Mouse (Mus musculus) stomach, embryonic 16.5 days (tissue): Measurements from ENCODE around the gene Ppp1r17. TPM values are rescaled to one million over a fixed set of nuclear protein-coding genes. Genes with fewer than 3 reads are reported as not detected.

Source experiments
- ATAC-seq: fragments of 200-750 bp; cut with Nextera tagmentation; 2 replicates; pipeline ENCODE4 v1.8.0; 2017; ENCODE audit warnings: moderate number of reproducible peaks, moderate TSS enrichment; ENCODE audit not compliant: insufficient read depth, low FRiP score
- H3K27ac ChIP-seq: fragments of 300-500 bp; sonication (generic); 2 replicates; pipeline ENCODE4 v1.5.1; 2014; ENCODE audit warnings: low read length
- H3K27me3 ChIP-seq: fragments of 300-500 bp; sonication (generic); 2 replicates; pipeline ENCODE4 v1.6.1; 2014; ENCODE audit warnings: low read length, control low read depth, mixed read lengths; ENCODE audit not compliant: control insufficient read depth, insufficient read depth
- H3K36me3 ChIP-seq: fragments of 300-500 bp; sonication (generic); 2 replicates; pipeline ENCODE4 v1.6.1; 2014; ENCODE audit warnings: low read length; ENCODE audit not compliant: control insufficient read depth, insufficient read depth
- H3K4me1 ChIP-seq: fragments of 300-500 bp; sonication (generic); 2 replicates; pipeline ENCODE4 v1.6.1; 2014; ENCODE audit warnings: low read length, control low read depth, mixed read lengths; ENCODE audit not compliant: control insufficient read depth, insufficient read depth
- H3K4me2 ChIP-seq: fragments of 300-500 bp; sonication (generic); 2 replicates; pipeline ENCODE4 v1.6.1; 2014; ENCODE audit warnings: low read depth, low read length, mixed read lengths
- H3K4me3 ChIP-seq: fragments of 300-500 bp; sonication (generic); replicated peaks from 2 replicates; pipeline ENCODE4 v1.5.1; 2014; ENCODE audit warnings: mild to moderate bottlenecking, low read length
- H3K9ac ChIP-seq: fragments of 300-500 bp; sonication (generic); 2 replicates; pipeline ENCODE4 v1.6.1; 2014; ENCODE audit warnings: low read length
- H3K9me3 ChIP-seq: fragments of 300-500 bp; sonication (generic); replicated peaks from 2 replicates; pipeline ENCODE4 v1.6.1; 2016; ENCODE audit warnings: low read length, control low read depth; ENCODE audit not compliant: control insufficient read depth
- WGBS: fragments of 180-500 bp; shearing (Covaris S2); extraction: QIAGEN DNeasy Blood & Tissue Kit; methylation state at CpG from one replicate; pipeline ENCODE4 v1.1.7; 2014; 5-methylcytosine and 5-hydroxymethylcytosine counted together
- polyA plus RNA-seq: library from polyadenylated mRNA; unstranded; fragments of >200 nt; fragmentation: Nextera tagmentation; extraction: Ambion mirVana; gene quantifications from 2 replicates; pipeline ENCODE4 v1.2.1, GENCODE M21; 2015

Gene Ppp1r17
- 0.16 and 0.56 TPM in 2 replicates for polyA plus RNA-seq

DNA sequence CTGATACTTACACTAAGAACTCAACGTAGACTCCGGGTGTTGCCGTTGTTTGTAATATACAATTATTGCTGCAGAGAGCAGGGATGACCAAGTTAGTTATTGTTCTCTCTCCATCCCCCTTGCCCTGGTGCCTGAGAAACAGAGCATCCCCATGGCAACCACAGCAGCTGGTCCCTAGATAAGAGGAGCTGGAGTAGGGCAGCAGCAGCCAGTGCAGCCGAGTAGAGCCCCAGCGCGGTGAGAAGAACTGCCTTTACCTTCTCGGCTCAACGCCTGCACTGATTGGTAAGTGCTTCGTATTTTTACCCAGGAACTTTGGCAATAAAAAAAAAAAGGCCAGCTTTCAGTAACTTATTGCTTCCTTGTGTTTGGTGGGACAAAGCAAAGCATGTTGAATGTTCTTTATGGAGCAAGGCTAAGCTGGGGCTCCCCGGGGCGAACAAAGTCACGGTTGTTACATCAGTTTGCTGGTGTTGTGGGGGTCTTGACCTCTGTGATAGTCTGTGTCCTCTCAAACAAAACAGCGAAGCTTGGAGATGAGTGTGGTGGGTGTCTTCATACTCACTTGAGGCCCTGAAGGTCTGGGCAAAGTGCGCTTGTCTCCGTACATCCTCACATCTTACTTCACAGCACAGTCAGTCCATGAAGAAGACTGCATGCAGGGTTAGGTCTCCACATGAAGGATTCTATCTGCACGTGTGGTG, at the start of gene Ppp1r17:
Gene Ppp1r17, plus strand, starts transcription at position 207 of the 704 bp plus-strand sequence.
- Histone ChIP-seq H3K4me2 (no peak within 1 kb of the TSS), H3K4me1 (no peaks in the 10 kb centered on the region), H3K27me3 (no peaks in the 10 kb centered on the region), H3K27ac (no peak within 1 kb of the TSS), H3K9me3 (no peaks in the 10 kb centered on the region), H3K4me3 (no peak within 1 kb of the TSS), H3K36me3 (no peaks in the 10 kb centered on the region), H3K9ac (no peak within 1 kb of the TSS)
- 68% methylated on average over 16 of the region's 16 CpGs for WGBS
- ATAC-seq: no peak

DNA sequence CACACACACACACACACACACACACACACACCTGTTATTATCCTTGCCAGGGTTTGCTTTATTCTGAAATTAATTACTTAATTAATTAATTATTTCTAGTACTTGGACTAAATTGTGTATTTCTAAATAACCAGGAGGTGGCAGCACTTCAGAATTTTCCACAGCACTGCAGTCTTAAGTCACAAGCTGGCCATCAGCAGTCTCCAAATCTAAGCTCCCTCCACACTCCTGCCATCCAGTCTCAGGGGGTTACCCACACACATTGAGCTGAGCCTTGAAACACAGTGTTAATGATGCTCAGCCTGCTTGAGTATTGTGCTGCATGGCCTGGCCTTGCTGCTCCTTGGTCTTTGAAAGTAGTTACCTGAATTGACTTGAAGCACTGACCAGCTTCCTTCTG, 44.3 kb upstream of the Ppp1r17 start:
- Histone ChIP-seq H3K36me3 (no peaks in the 10 kb centered on the region), H3K4me3 (no peak overlapping the region)
- ATAC-seq: no peak

DNA sequence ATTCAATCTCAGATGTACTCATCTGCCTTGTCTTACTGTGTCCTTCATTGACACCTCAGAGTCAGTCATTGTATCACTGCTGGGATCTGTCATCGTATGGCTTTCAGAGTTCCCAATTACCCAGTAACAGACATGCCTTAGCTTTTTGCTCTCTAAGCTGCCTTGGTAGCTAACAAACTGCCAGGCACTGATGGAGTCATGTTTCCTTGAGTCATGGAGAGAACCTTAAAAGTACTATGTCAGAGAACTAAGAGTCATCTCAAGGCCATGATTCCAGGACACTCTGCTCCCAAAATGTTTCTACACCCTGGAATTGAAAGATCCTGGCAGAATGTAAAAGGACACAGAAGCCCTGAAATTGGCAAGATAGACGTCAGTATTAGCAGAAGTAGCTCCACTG, 37.5 kb upstream of the Ppp1r17 start:
- Histone ChIP-seq H3K4me1 (no peaks in the 10 kb centered on the region), H3K27me3 (no peaks in the 10 kb centered on the region), H3K9me3 (no peaks in the 10 kb centered on the region), H3K4me2 (no peak overlapping the region), H3K36me3 (no peaks in the 10 kb centered on the region), H3K9ac (no peak overlapping the region), H3K27ac (no peak overlapping the region), H3K4me3 (no peak overlapping the region)
- no peak for ATAC-seq
- WGBS: 77% methylated on average over 2 of the region's 2 CpGs

More for the DNA sequence above, 44.3 kb upstream of the Ppp1r17 start:
- Histone ChIP-seq H3K4me1 (no peaks in the 10 kb centered on the region), H3K27ac (no peak overlapping the region), H3K9ac (no peak overlapping the region), H3K27me3 (no peaks in the 10 kb centered on the region), H3K4me2 (no peak overlapping the region), H3K9me3 (no peaks in the 10 kb centered on the region)

DNA sequence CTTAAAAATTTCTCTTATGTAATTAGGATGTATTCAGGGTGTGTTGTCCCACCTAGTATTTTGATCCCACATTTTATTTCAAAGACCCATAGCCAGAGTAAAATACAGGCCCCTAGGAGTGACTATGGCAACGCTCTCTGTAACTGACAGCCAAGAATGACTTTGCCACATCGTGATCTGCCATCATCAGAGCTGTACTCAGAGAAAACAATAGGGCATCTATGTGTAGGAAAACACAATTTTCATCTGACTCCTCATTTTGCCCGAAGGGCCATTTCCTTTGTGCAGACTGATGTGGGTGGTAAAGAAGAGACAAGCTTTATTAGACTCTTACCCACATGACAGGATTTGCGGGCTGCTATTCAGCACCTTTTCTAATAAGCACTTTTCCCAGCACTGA, 8.6 kb upstream of the Ppp1r17 start:
- 79% methylated on average over 4 of the region's 4 CpGs for WGBS
- no peak overlapping the region for H3K27ac ChIP-seq
- no peaks in the 10 kb centered on the region for H3K27me3 ChIP-seq
- ATAC-seq: no peak
- no peak overlapping the region for H3K9ac ChIP-seq
- H3K4me2 ChIP-seq: no peak overlapping the region
- H3K4me3 ChIP-seq: no peak overlapping the region
- H3K9me3 ChIP-seq: no peaks in the 10 kb centered on the region
- no peaks in the 10 kb centered on the region for H3K4me1 ChIP-seq
- H3K36me3 ChIP-seq: no peaks in the 10 kb centered on the region

DNA sequence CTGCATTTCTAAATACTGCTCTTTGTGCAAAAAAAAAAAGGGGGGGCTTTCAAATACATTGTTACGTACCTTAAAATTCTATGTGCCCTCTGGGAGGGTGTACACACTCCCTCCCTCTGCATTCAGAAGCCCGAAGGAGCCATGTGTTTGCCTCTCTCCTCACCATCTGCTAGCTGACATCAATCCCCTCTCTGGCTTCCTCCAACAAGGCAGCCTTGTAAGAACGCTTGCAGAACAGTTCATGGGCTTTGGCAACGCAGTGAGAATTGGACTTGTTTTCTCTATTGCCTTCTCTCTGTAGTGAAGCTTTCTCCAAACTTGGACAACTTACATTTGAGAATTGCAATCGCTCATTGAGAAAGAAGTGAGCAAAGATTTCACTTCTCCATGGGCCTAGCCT, 4.9 kb upstream of the Ppp1r17 start:
- ATAC-seq: no peak
- Histone ChIP-seq H3K4me1 (no peaks in the 10 kb centered on the region), H3K36me3 (no peaks in the 10 kb centered on the region), H3K4me3 (no peak overlapping the region), H3K27ac (no peak overlapping the region), H3K27me3 (no peaks in the 10 kb centered on the region), H3K4me2 (no peak overlapping the region), H3K9me3 (no peaks in the 10 kb centered on the region), H3K9ac (no peak overlapping the region)
- 70% methylated on average over 5 of the region's 5 CpGs for WGBS

DNA sequence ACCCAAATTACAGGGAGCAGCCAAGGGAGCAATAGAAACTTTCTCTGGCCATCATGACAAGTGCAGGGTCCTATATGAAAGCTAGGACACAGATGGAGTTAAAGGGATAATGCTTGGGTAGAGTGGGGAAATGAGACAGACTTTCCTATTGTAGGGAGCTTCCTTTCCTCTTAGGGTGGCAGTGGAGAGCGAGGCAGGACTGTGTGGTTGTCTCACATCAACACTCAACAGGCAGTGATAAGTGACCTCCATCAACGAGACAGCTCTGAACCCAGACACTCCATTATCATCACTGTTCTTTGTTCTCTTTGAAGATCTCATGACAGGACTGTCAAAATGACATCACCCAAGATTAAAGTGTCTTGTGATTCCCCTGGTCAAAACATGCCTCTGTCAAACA, 2.3 kb downstream of the Ppp1r17 start:
- 45% methylated on average over 2 of the region's 2 CpGs for WGBS
- H3K4me1 ChIP-seq: no peaks in the 10 kb centered on the region
- H3K27me3 ChIP-seq: no peaks in the 10 kb centered on the region
- H3K27ac ChIP-seq: no peak overlapping the region
- no peak overlapping the region for H3K4me2 ChIP-seq
- no peaks in the 10 kb centered on the region for H3K9me3 ChIP-seq
- H3K36me3 ChIP-seq: no peaks in the 10 kb centered on the region
- no peak for ATAC-seq
- no peak overlapping the region for H3K9ac ChIP-seq
- H3K4me3 ChIP-seq: no peak overlapping the region

DNA sequence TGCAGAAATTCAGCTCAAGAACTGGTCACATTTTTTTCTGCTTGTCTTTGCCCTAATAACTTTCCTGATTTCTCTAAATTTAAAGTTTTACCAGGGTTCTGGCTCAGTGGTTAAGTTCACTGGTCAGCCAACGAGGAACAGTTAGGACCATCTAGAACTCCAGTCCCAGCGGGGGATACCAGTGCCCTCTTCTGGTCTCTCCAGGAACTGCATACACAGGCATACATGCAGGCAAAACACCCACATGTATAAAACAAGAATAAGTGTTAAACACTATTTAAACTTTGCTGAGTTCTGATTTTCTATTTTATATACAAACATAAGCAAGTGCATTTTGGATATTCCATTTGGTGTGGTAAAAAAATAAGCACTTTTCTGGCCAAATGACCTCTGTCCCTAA, 8.2 kb downstream of the Ppp1r17 start:
- H3K27me3 ChIP-seq: no peaks in the 10 kb centered on the region
- no peak for ATAC-seq
- H3K9me3 ChIP-seq: no peaks in the 10 kb centered on the region
- no peaks in the 10 kb centered on the region for H3K4me1 ChIP-seq
- H3K9ac ChIP-seq: no peak overlapping the region
- no peak overlapping the region for H3K27ac ChIP-seq
- 66% methylated on average over 2 of the region's 2 CpGs for WGBS
- no peak overlapping the region for H3K4me3 ChIP-seq
- H3K36me3 ChIP-seq: no peaks in the 10 kb centered on the region
- H3K4me2 ChIP-seq: no peak overlapping the region

DNA sequence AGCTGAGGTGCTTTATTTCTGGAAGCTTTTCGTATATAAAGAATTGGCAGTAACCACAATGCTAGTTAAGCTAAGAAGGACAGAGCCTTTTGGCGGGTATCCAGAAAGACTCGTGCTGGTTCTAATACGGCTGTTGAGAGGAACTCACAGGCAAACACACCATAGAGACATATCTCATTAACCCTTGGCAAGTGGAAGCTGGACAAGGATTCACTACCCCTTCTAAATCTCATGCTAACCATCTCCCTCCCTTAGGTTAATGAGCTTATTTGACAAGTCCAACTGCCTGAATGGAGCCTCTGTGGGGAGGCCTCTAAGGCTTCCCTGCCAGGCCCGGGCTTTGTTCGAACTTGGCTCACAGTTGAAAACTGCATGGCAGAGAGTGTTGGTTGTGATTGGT, 10.0 kb downstream of the Ppp1r17 start:
- WGBS: 54% methylated on average over 6 of the region's 6 CpGs
- H3K4me2 ChIP-seq: no peak overlapping the region
- no peak overlapping the region for H3K27ac ChIP-seq
- H3K36me3 ChIP-seq: no peaks in the 10 kb centered on the region
- no peak overlapping the region for H3K4me3 ChIP-seq
- H3K9me3 ChIP-seq: no peaks in the 10 kb centered on the region
- H3K9ac ChIP-seq: no peak overlapping the region
- no peaks in the 10 kb centered on the region for H3K27me3 ChIP-seq
- no peaks in the 10 kb centered on the region for H3K4me1 ChIP-seq
- ATAC-seq: no peak

DNA sequence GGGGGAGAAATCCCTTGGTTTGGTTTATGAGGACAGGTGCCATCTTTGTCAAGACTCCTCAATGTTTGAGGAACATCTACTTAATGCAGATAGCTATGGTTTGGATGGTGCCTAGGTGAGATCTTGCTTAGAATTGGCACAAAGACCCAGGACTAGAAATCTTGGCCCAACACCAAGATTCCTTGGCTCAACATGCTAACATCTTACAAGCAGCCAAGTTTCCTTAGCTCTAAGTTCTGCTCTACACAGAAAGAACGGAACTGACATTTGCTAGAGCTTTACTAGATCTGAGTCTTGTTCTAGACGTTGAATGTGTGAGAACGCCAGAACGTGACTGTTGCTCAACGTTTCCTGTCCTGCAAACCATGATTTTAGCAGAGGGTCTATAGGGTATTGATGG, 10.7 kb downstream of the Ppp1r17 start:
- Histone ChIP-seq H3K27me3 (no peaks in the 10 kb centered on the region), H3K4me2 (no peak overlapping the region), H3K36me3 (no peaks in the 10 kb centered on the region), H3K27ac (no peak overlapping the region), H3K4me1 (no peaks in the 10 kb centered on the region), H3K9me3 (no peaks in the 10 kb centered on the region), H3K4me3 (no peak overlapping the region), H3K9ac (no peak overlapping the region)
- WGBS: 78% methylated on average over 5 of the region's 5 CpGs
- ATAC-seq: no peak
